Mouse (Mus musculus): ENCODE results near the gene Ksr2.

GRCm38 (mm10) chr5:117572428-117572827 lies 158.6 kb downstream of the Ksr2 start:
- TF ChIP-seq GATA1 (IDR thresholded peaks at IDR 0.05; ENCODE audit: borderline replicate concordance, low read length), result no peak
- TF ChIP-seq CTCF (IDR thresholded peaks at IDR 0.05; ENCODE audit: low read depth, low read length), result no peak
- TF ChIP-seq GATA2 (IDR thresholded peaks at IDR 0.05; ENCODE audit: borderline replicate concordance, low read depth, low read length), result no peak
- no peak for TF ChIP-seq TAL1 (conservative IDR thresholded peaks at IDR 0.05; ENCODE audit: low read depth, low read length)

Measured in G1E (cell line).